Mouse (Mus musculus): ENCODE data around the gene Cubn. TPM values are rescaled to one million over a fixed set of nuclear protein-coding genes. Genes with fewer than 3 reads are reported as not detected.

The Cubn gene
- polyA plus RNA-seq, 1 experiment from 2014 or later = 0.32 TPM

GRCm38 (mm10) chr2:13523540-13524456 is 32.2 kb upstream of the Cubn start:
- WGBS = 71% methylated on average over 8 of the region's 8 CpGs
- Histone ChIP-seq H3K9me3 (replicated peaks) (no peaks in the 10 kb centered on the region), H3K27ac (replicated peaks) (no peak overlapping the region), H3K9ac (replicated peaks) (no peak overlapping the region), H3K4me2 (no peak overlapping the region), H3K36me3 (peaks cover 7% of the 10 kb centered on the region; the same call in 1 of the 2 replicates), H3K4me3 (replicated peaks) (no peak overlapping the region), H3K4me1 (no peaks in the 10 kb centered on the region), H3K27me3 (replicated peaks) (no peaks in the 10 kb centered on the region)
- ATAC-seq (ENCODE audit: low FRiP score) = no peak

DNA sequence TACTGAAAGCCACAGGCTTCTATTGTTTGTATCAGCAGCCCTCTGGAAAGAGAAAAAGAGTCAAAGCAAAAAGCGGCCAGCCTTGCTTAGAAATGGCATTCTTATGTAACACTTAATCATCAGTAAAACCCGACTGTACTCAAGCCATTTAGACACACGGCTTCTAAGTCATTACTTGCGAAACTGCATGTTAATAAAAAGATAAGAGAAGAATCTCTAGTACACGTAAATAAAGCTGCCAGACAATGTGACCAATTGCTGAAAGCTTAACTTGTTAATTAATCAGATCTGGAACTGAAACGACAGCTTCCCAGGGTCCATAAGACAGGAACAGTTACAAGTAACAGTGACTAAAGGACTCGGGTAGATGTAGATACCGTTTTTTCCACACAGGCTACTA is 30.5 kb upstream of the Cubn start:
- Histone ChIP-seq H3K9ac (replicated peaks) (no peak overlapping the region), H3K4me1 (no peaks in the 10 kb centered on the region), H3K36me3 (peaks cover 12% of the 10 kb centered on the region; the same call in 1 of the 2 replicates), H3K9me3 (replicated peaks) (no peaks in the 10 kb centered on the region), H3K4me2 (no peak overlapping the region), H3K4me3 (replicated peaks) (no peak overlapping the region), H3K27me3 (replicated peaks) (no peaks in the 10 kb centered on the region), H3K27ac (replicated peaks) (no peak overlapping the region)
- ATAC-seq (ENCODE audit: low FRiP score) = no peak
- 30% methylated on average over 8 of the region's 8 CpGs for WGBS

DNA sequence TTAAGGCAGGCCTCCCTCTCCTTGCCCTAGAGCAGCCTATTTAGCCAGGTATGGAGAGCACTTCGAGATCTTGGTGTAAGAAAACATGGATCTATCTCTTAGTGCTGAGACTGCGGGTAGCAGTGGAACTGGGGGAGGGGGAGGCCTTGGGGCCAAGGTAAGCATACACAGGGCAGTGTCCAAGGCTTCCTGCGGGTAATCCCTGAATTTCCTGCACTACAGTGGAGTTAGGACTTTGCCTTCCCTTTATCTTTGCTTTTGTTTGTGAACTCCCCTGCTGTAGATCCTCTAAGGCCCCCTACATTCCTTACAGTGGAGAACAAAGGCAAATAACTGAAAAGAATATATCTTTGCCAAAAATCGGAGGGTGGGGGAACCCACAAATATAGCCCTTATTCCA is 23.3 kb upstream of the Cubn start:
- H3K9me3 ChIP-seq (replicated peaks) = no peaks in the 10 kb centered on the region
- H3K36me3 ChIP-seq = peaks cover 21% of the 10 kb centered on the region
- no peak overlapping the region for H3K4me3 ChIP-seq (replicated peaks)
- no peak overlapping the region for H3K4me2 ChIP-seq
- no peaks in the 10 kb centered on the region for H3K4me1 ChIP-seq
- no peak for ATAC-seq (ENCODE audit: low FRiP score)
- no peaks in the 10 kb centered on the region for H3K27me3 ChIP-seq (replicated peaks)
- H3K9ac ChIP-seq (replicated peaks) = no peak overlapping the region
- no peak overlapping the region for H3K27ac ChIP-seq (replicated peaks)
- 57% methylated on average over 4 of the region's 4 CpGs for WGBS

GRCm38 (mm10) chr2:13502717-13503116 is 11.1 kb upstream of the Cubn start:
- Histone ChIP-seq H3K4me3 (replicated peaks) (no peak overlapping the region), H3K27me3 (replicated peaks) (no peaks in the 10 kb centered on the region), H3K4me2 (no peak overlapping the region), H3K36me3 (no peaks in the 10 kb centered on the region), H3K4me1 (peaks cover 2% of the 10 kb centered on the region; the same call in 1 of the 2 replicates), H3K9me3 (replicated peaks) (no peaks in the 10 kb centered on the region), H3K9ac (replicated peaks) (no peak overlapping the region), H3K27ac (replicated peaks) (no peak overlapping the region)
- ATAC-seq (ENCODE audit: low FRiP score) = no peak
- 94% methylated on average over 2 of the region's 2 CpGs for WGBS

GRCm38 (mm10) chr2:13501553-13501952 is 9.9 kb upstream of the Cubn start:
- H3K27ac ChIP-seq (replicated peaks) = no peak overlapping the region
- 12% methylated on average over 5 of the region's 5 CpGs for WGBS
- ATAC-seq (ENCODE audit: low FRiP score) = no peak

DNA sequence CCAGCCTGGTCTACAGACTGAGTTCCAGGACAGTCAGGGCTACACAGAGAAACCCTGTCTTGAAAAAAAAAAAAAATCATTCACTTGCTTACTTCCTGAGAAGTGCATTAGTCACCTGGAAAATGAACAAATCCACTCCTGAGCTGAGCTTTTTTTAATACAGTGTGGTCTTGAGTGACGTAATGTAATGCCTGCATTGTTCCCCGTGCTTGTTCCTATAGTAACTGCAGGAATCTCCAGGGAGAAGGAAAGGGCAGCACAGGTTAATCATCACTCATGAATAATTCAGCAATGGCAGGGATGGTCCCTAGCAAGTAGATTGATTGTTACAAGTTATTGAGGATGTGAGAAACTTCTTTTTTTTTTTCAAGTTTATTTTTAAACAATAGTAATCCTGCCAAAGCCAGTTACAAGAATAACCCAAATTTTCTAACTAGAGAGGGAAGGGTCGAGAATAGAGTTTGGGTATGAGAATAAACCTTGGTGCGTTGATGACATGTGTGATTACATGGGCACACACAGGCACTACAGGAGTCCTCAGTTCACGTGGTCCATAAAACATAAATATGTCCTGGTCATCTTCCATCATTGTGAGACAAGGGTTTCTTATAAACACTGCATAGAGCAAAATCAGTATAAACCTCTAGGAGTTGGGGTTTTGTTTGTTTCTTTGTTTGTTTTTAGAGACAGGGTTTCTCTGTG is 8.8 kb upstream of the Cubn start:
- Histone ChIP-seq H3K36me3 (no peaks in the 10 kb centered on the region), H3K27ac (replicated peaks) (no peak overlapping the region), H3K4me3 (replicated peaks) (no peak overlapping the region), H3K27me3 (replicated peaks) (no peaks in the 10 kb centered on the region), H3K4me2 (no peak overlapping the region), H3K4me1 (peaks cover 2% of the 10 kb centered on the region; the same call in 1 of the 2 replicates), H3K9ac (replicated peaks) (no peak overlapping the region), H3K9me3 (replicated peaks) (no peaks in the 10 kb centered on the region)
- no peak for ATAC-seq (ENCODE audit: low FRiP score)
- WGBS = 17% methylated on average over 5 of the region's 5 CpGs

More at GRCm38 (mm10) chr2:13501553-13501952, 9.9 kb upstream of the Cubn start:
- Histone ChIP-seq H3K4me1 (peaks cover 2% of the 10 kb centered on the region; the same call in 1 of the 2 replicates), H3K27me3 (replicated peaks) (no peaks in the 10 kb centered on the region), H3K9me3 (replicated peaks) (no peaks in the 10 kb centered on the region), H3K36me3 (no peaks in the 10 kb centered on the region), H3K4me2 (no peak overlapping the region), H3K9ac (replicated peaks) (no peak overlapping the region), H3K4me3 (replicated peaks) (no peak overlapping the region)

- no peaks in the 10 kb centered on the region for H3K36me3 ChIP-seq
- H3K4me2 ChIP-seq = no peak overlapping the region
- H3K9me3 ChIP-seq (replicated peaks) = no peaks in the 10 kb centered on the region
- WGBS = 86% methylated on average over 7 of the region's 7 CpGs
- no peak overlapping the region for H3K4me3 ChIP-seq (replicated peaks)
- peaks cover 2% of the 10 kb centered on the region; the same call in 1 of the 2 replicates for H3K4me1 ChIP-seq
- no peak overlapping the region for H3K27ac ChIP-seq (replicated peaks)
- no peak overlapping the region for H3K9ac ChIP-seq (replicated peaks)
- no peaks in the 10 kb centered on the region for H3K27me3 ChIP-seq (replicated peaks)
- no peak for ATAC-seq (ENCODE audit: low FRiP score)
Measured at GRCm38 (mm10) chr2:13499196-13499595, 7.6 kb upstream of the Cubn start.

- Histone ChIP-seq H3K9me3 (replicated peaks) (no peaks in the 10 kb centered on the region), H3K36me3 (no peaks in the 10 kb centered on the region), H3K4me2 (no peak overlapping the region), H3K27ac (replicated peaks) (no peak overlapping the region), H3K4me1 (no peaks in the 10 kb centered on the region), H3K27me3 (replicated peaks) (no peaks in the 10 kb centered on the region), H3K4me3 (replicated peaks) (no peak overlapping the region), H3K9ac (replicated peaks) (no peak overlapping the region)
- ATAC-seq (ENCODE audit: low FRiP score) = no peak
- 65% methylated on average over 2 of the region's 2 CpGs for WGBS
Measured at GRCm38 (mm10) chr2:13496087-13496486, 4.5 kb upstream of the Cubn start.

DNA sequence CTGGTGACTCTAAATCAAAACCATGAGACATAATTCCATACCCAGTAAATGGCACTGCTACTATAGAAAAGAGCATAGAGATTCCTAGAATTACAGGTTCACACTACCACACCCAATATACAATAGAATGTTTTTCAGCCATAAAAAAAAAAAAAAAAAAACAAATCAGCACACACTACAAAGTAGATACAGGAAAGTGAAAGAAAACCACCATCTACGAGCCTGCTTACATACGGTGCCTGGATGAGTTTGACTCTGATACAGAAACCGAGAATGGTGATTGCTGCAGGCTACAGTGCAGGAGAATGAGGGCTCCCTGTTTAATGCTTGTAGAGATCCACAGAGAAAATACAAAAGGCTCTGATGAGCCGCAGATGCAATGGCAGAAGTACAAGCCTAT is 1.3 kb upstream of the Cubn start:
- H3K9ac ChIP-seq (replicated peaks) = no peak overlapping the region
- ATAC-seq (ENCODE audit: low FRiP score) = no peak
- H3K4me2 ChIP-seq = no peak overlapping the region
- H3K4me1 ChIP-seq = no peaks in the 10 kb centered on the region
- no peak overlapping the region for H3K4me3 ChIP-seq (replicated peaks)
- H3K27me3 ChIP-seq (replicated peaks) = no peaks in the 10 kb centered on the region
- no peaks in the 10 kb centered on the region for H3K9me3 ChIP-seq (replicated peaks)
- H3K36me3 ChIP-seq = no peaks in the 10 kb centered on the region
- 86% methylated on average over 4 of the region's 4 CpGs for WGBS
- no peak overlapping the region for H3K27ac ChIP-seq (replicated peaks)

GRCm38 (mm10) chr2:13490480-13490879 is 1.1 kb downstream of the Cubn start:
- no peak for ATAC-seq (ENCODE audit: low FRiP score)
- Histone ChIP-seq H3K27me3 (replicated peaks) (no peaks in the 10 kb centered on the region), H3K4me3 (replicated peaks) (no peak overlapping the region), H3K9me3 (replicated peaks) (no peaks in the 10 kb centered on the region), H3K4me2 (no peak overlapping the region), H3K36me3 (no peaks in the 10 kb centered on the region), H3K27ac (replicated peaks) (no peak overlapping the region), H3K4me1 (no peaks in the 10 kb centered on the region), H3K9ac (replicated peaks) (no peak overlapping the region)
- WGBS = 91% methylated on average over 2 of the region's 2 CpGs

DNA sequence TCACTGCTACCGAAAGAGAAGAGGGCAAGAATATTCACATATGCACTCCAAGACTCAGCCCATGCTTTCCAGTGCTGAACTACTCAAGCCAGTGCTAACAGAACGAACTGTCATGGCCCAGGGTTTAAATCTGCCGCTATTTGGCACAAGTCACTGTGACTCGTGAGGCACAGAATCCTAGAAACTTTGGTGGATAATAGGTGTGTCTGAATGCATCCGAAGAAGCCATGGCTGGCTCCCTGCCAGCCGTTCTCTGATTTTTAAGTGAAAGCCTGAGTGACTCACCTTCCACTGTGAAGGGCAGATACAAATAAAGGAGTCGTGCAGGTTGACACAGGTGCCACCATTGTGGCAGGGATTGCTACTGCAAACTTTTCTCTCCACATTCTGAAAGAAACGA is 5.1 kb downstream of the Cubn start:
- no peaks in the 10 kb centered on the region for H3K27me3 ChIP-seq (replicated peaks)
- 66% methylated on average over 8 of the region's 8 CpGs for WGBS
- H3K9ac ChIP-seq (replicated peaks) = no peak overlapping the region
- no peaks in the 10 kb centered on the region for H3K36me3 ChIP-seq
- H3K27ac ChIP-seq (replicated peaks) = no peak overlapping the region
- H3K4me2 ChIP-seq = no peak overlapping the region
- no peaks in the 10 kb centered on the region for H3K9me3 ChIP-seq (replicated peaks)
- no peak overlapping the region for H3K4me3 ChIP-seq (replicated peaks)
- no peak for ATAC-seq (ENCODE audit: low FRiP score)
- H3K4me1 ChIP-seq = no peaks in the 10 kb centered on the region

GRCm38 (mm10) chr2:13484566-13484965 is 7.0 kb downstream of the Cubn start:
- Histone ChIP-seq H3K9ac (replicated peaks) (no peak overlapping the region), H3K4me3 (replicated peaks) (no peak overlapping the region), H3K4me2 (no peak overlapping the region), H3K4me1 (no peaks in the 10 kb centered on the region), H3K36me3 (no peaks in the 10 kb centered on the region), H3K9me3 (replicated peaks) (no peaks in the 10 kb centered on the region), H3K27me3 (replicated peaks) (no peaks in the 10 kb centered on the region), H3K27ac (replicated peaks) (no peak overlapping the region)
- WGBS = 87% methylated on average over 3 of the region's 3 CpGs
- ATAC-seq (ENCODE audit: low FRiP score) = no peak

Measured in neural tube, embryonic 15.5 days (tissue).